Mouse (Mus musculus) forebrain, embryonic 14.5 days (tissue): Measurements from ENCODE around the gene Olfr374. TPM values are rescaled to one million over a fixed set of nuclear protein-coding genes. Genes with fewer than 3 reads are reported as not detected.

Experiments used
- ATAC-seq: fragments of 200-750 bp; cut with Nextera tagmentation; 2 replicates; pipeline ENCODE4 v1.8.0; 2017; ENCODE audit warnings: mild to moderate bottlenecking, moderate library complexity
- DNase-seq: peaks from one replicate; pipeline ENCODE4 v3.0.0-alpha.2; 2015; ENCODE audit warnings: low spot score
- H3K27ac ChIP-seq: fragments of 300-500 bp; sonication (generic); 2 replicates; pipeline ENCODE4 v1.5.1; 2014; ENCODE audit warnings: low read depth, mild to moderate bottlenecking, control low read depth, low read length, moderate library complexity
- H3K27me3 ChIP-seq: fragments of 300-500 bp; sonication (generic); replicated peaks from 2 replicates; pipeline ENCODE4 v1.6.1; 2014; ENCODE audit warnings: low read length, control low read depth, mixed read lengths; ENCODE audit not compliant: control insufficient read depth, insufficient read depth
- H3K36me3 ChIP-seq: fragments of 300-500 bp; sonication (generic); 2 replicates; pipeline ENCODE4 v1.6.1; 2014; ENCODE audit warnings: low read length, control low read depth; ENCODE audit not compliant: control insufficient read depth, insufficient read depth
- H3K4me1 ChIP-seq: fragments of 300-500 bp; sonication (generic); 2 replicates; pipeline ENCODE4 v1.6.1; 2014; ENCODE audit warnings: antibody characterized with exemption, low read length, control low read depth; ENCODE audit not compliant: control insufficient read depth, insufficient read depth
- H3K4me2 ChIP-seq: fragments of 300-500 bp; sonication (generic); 2 replicates; pipeline ENCODE4 v1.6.1; 2014; ENCODE audit warnings: mild to moderate bottlenecking, control low read depth, low read length
- H3K4me3 ChIP-seq: fragments of 300-500 bp; sonication (generic); 2 replicates; pipeline ENCODE4 v1.5.1; 2014; ENCODE audit warnings: low read depth, low read length, control low read depth
- H3K9ac ChIP-seq: fragments of 300-500 bp; sonication (generic); 2 replicates; pipeline ENCODE4 v1.6.1; 2014; ENCODE audit warnings: mild to moderate bottlenecking, low read length, control low read depth, moderate library complexity
- H3K9me3 ChIP-seq: fragments of 300-500 bp; sonication (generic); replicated peaks from 2 replicates; pipeline ENCODE4 v1.6.1; 2016; ENCODE audit warnings: low read length, control low read depth, mixed read lengths; ENCODE audit not compliant: control insufficient read depth
- WGBS: fragments of 180-500 bp; shearing (Covaris S2); extraction: QIAGEN DNeasy Blood & Tissue Kit; methylation state at CpG from one replicate; pipeline ENCODE4 v1.1.7; 2014; 5-methylcytosine and 5-hydroxymethylcytosine counted together
- polyA plus RNA-seq: library from polyadenylated mRNA; unstranded; fragments of >200 nt; fragmentation: Nextera tagmentation; extraction: Ambion mirVana; gene quantifications from 2 replicates; pipeline ENCODE4 v1.2.1, GENCODE M21; 2014

Gene Olfr374
- polyA plus RNA-seq, 1 experiment from 2014 or later, result not detected

- Histone ChIP-seq H3K27me3 (no peaks in the 10 kb centered on the region), H3K36me3 (peaks cover 4% of the 10 kb centered on the region), H3K27ac (no peak overlapping the region), H3K9me3 (no peaks in the 10 kb centered on the region), H3K4me1 (peaks cover 12% of the 10 kb centered on the region; the same call in 1 of the 2 replicates), H3K9ac (no peak overlapping the region), H3K4me3 (no peak overlapping the region), H3K4me2 (no peak overlapping the region)
- ATAC-seq (no peak), DNase-seq (no peak)
- WGBS, result 87% methylated on average over 2 of the region's 2 CpGs
These were observed 51.3 kb downstream of the Olfr374 start for GRCm38 (mm10) chr8:72158096-72158495.

DNA sequence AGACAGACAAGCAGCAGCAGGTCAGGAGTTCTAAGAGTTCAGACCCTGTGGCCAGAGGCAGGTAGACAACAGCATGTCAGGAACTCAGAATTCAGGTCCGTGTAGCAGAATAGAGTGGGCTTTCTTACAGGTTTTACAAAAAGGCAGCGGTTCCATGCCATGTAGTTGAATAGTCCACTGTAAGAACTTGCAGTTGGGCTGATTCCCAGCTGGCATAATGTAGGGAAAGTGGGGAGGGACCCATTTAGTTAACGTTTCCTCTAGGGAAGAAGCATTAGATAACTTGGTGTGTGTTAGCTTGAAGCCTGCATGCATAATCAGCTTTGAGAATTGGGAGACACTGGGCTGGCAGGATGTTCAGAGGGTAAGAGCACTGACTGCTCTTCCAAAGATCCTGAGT is 51.9 kb downstream of the Olfr374 start:
- DNase-seq, result no peak
- Histone ChIP-seq H3K27ac (no peak overlapping the region), H3K9me3 (no peaks in the 10 kb centered on the region), H3K4me2 (no peak overlapping the region), H3K4me3 (no peak overlapping the region), H3K27me3 (no peaks in the 10 kb centered on the region), H3K4me1 (peaks cover 12% of the 10 kb centered on the region; the same call in 1 of the 2 replicates), H3K9ac (no peak overlapping the region), H3K36me3 (no peaks in the 10 kb centered on the region)
- no peak for ATAC-seq
- 81% methylated on average over 3 of the region's 3 CpGs for WGBS

GRCm38 (mm10) chr8:72160007-72160406 is 53.2 kb downstream of the Olfr374 start:
- Histone ChIP-seq H3K4me2 (peak overlapping the region; percentile 63), H3K4me1 (peaks cover 12% of the 10 kb centered on the region; the same call in 1 of the 2 replicates), H3K27me3 (no peaks in the 10 kb centered on the region), H3K27ac (no peak overlapping the region), H3K4me3 (peak overlapping the region; percentile 35), H3K36me3 (peaks cover 10% of the 10 kb centered on the region; the same call in 1 of the 2 replicates), H3K9me3 (no peaks in the 10 kb centered on the region), H3K9ac (peak overlapping the region; percentile 63; the same call in 1 of the 2 replicates)
- DNase-seq (no peak), ATAC-seq (no peak)
- WGBS, result 76% methylated on average over 3 of the region's 3 CpGs

DNA sequence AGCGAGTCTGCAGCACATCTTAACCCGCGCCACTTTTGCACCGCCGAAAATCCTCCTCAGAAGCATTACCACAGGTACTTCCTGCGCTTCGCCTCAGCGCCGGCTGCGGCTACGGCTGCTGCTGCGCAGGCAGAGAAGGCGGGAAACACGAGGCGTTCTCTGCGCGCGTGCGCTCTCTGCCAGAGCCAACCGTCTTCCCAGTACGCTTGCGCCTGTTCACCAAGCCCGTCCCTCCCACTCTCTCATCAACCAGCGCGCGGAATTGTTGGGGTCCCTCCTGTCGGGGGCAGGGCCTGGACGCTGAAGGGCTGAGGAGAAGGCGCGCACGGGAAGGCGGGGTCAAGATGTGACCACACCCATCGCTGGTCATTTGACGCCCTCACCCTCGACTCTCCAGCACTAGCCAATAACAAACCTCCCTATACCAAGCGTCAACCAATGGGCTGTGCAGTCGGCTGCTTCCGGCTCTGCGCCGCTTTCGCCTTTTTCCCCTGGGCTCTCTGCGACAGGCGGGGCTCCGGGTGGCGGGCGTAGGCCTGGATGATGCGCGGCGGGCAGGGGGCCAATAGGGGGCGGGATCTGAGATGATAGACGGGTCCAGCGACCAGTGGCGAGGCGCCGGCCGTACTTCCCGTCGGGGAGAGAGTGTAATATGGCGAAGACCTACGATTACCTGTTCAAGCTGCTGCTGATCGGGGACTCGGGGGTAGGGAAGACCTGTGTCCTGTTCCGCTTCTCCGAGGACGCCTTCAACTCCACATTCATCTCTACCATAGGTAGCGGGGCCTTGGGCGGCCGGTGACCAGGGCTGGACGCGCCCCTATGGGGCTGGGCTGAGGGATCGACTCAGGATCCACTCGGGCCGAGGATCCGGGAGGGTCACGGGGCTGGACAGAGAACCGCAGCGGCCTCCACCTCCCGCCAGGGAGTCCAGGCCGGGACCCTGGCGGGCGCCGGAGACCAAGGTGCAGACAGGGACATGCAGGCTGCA is 54.2 kb downstream of the Olfr374 start, which contains the start of gene Rab8a:
Gene Rab8a, plus strand, starts transcription at position 494 of the 991 bp plus-strand sequence.
- peaks cover 14% of the 10 kb centered on the region; the same call in 1 of the 2 replicates for H3K36me3 ChIP-seq
- peak within 1 kb of the TSS; percentile 95 for H3K4me3 ChIP-seq
- H3K9ac ChIP-seq, result peak within 1 kb of the TSS; percentile 96
- WGBS, result under 1% methylated on average over 81 of the region's 82 CpGs
- ATAC-seq (peak; percentile 99), DNase-seq (peak; percentile 100)
- no peaks in the 10 kb centered on the region for H3K27me3 ChIP-seq
- H3K4me2 ChIP-seq, result peak within 1 kb of the TSS; percentile 88
- peak within 1 kb of the TSS; percentile 72 for H3K27ac ChIP-seq
- H3K9me3 ChIP-seq, result no peaks in the 10 kb centered on the region
- peaks cover 12% of the 10 kb centered on the region; the same call in 1 of the 2 replicates for H3K4me1 ChIP-seq

GRCm38 (mm10) chr8:72162821-72163220 is 56.0 kb downstream of the Olfr374 start:
- H3K4me1 ChIP-seq, result peaks cover 12% of the 10 kb centered on the region; the same call in 1 of the 2 replicates
- no peak overlapping the region for H3K4me3 ChIP-seq
- H3K27ac ChIP-seq, result no peak overlapping the region
- peaks cover 14% of the 10 kb centered on the region; the same call in 1 of the 2 replicates for H3K36me3 ChIP-seq
- peak overlapping the region; percentile 88; the same call in 1 of the 2 replicates for H3K4me2 ChIP-seq
- H3K9ac ChIP-seq, result no peak overlapping the region
- DNase-seq (no peak), ATAC-seq (no peak)
- H3K27me3 ChIP-seq, result no peaks in the 10 kb centered on the region
- H3K9me3 ChIP-seq, result no peaks in the 10 kb centered on the region

Other genes with a start within 250 kb of the Olfr374 start
- gene Zfp709, start 225.0 kb upstream of the Olfr374 start, polyA plus RNA-seq, result 9.1 and 9.3 TPM in 2 replicates
- gene Zfp882, start 198.4 kb upstream of the Olfr374 start, polyA plus RNA-seq, result 15.4 and 19.7 TPM in 2 replicates
- 31.6 and 32.1 TPM in 2 replicates for gene Zfp617, start 198.4 kb upstream of the Olfr374 start, polyA plus RNA-seq
- gene Zfp961, start 156.0 kb upstream of the Olfr374 start, polyA plus RNA-seq, result 26.2 and 27.8 TPM in 2 replicates
- 0.12 and 0.23 TPM in 2 replicates for gene Cyp4f18, start 97.4 kb upstream of the Olfr374 start, polyA plus RNA-seq
- gene Olfr372, start 65.8 kb upstream of the Olfr374 start, polyA plus RNA-seq, result not detected in 2 replicates
- gene Olfr373, start 23.9 kb upstream of the Olfr374 start, polyA plus RNA-seq, result not detected in 2 replicates
- 247 and 252 TPM in 2 replicates for gene Tpm4, start 27.9 kb downstream of the Olfr374 start, polyA plus RNA-seq
- 85.6 and 86.7 TPM in 2 replicates for gene Rab8a, start 54.2 kb downstream of the Olfr374 start, polyA plus RNA-seq
- gene Hsh2d, start 82.6 kb downstream of the Olfr374 start, polyA plus RNA-seq, result not detected in 2 replicates
- gene Cib3, start 105.8 kb downstream of the Olfr374 start, polyA plus RNA-seq, result not detected in 2 replicates
- gene Gm11034, start 106.6 kb downstream of the Olfr374 start, polyA plus RNA-seq, result not detected in 2 replicates
- gene Fam32a, start 112.7 kb downstream of the Olfr374 start, polyA plus RNA-seq, result 87.4 and 92.9 TPM in 2 replicates
- 214 TPM in 2 replicates for gene Ap1m1, start 133.0 kb downstream of the Olfr374 start, polyA plus RNA-seq
- 24.8 and 31.0 TPM in 2 replicates for gene Gm10282, start 198.2 kb downstream of the Olfr374 start, polyA plus RNA-seq
- gene Klf2, start 212.0 kb downstream of the Olfr374 start, polyA plus RNA-seq, result 3.7 and 4.2 TPM in 2 replicates